Mouse (Mus musculus) gastrocnemius, adult 8-10 months (tissue): ENCODE results near the gene Per1. TPM values are rescaled to one million over a fixed set of nuclear protein-coding genes. Genes with fewer than 3 reads are reported as not detected.
"Not testable (repeated sequence)": the region's sequence is repeated elsewhere in the genome, so short reads cannot be mapped to it uniquely, and the experiment has no call there.

Experiments used
- DNase-seq, 2 experiments: peaks; one replicate each; pipeline ENCODE4 v3.0.0; 2022; ENCODE audit warnings: low spot score in 2 of 2
- total RNA-seq, 4 experiments: library from RNA; stranded (reverse); gene quantifications; 2 replicates each; pipeline ENCODE4 v1.2.4; 2022

Per1 gene
- total RNA-seq, 4 experiments from 2014 or later, result 58.8 to 81.4 (median 70.4) TPM

GRCm38 (mm10) chr11:69080102-69080854, 14.7 kb upstream of the Per1 start:
- no peak for DNase-seq

DNA sequence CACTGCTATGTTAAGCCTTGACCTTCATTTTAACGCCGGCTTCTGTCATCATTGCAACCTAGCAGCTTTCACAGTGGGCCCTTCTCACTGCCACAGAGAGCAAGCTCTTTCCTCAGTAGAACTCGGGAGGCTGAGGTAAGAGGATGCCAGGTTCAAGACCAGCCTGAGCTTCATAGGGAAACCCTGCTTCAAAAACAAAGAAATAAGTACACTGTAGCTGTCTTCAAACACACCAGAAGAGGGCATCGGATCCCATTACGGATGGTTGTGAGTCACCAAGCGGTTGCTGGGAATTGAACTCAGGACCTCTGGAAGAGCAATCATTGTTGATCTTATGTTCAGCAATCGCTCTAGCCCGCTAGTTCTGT, 14.2 kb upstream of the Per1 start:
- DNase-seq, result no peak

GRCm38 (mm10) chr11:69081613-69082012, 13.4 kb upstream of the Per1 start:
- DNase-seq, result no peak

DNA sequence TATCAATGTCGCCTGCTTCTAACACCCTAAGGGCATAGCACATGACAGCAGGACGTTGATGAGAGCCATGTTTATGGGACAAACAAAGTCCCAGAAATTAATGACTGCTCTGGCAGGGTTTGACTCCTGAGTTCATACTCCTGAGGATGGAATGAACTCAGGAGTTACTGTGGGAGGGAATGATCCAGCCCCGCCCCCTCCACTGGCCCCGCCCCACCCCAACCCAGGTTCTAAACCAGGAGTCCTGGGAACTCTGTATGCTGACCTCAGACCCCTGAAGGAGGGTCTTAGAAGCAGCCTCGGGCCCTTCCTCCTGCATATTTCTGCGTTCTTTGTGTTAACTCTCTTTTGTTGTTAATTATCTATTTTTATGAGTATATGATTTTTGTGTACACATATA, 9.4 kb upstream of the Per1 start:
- DNase-seq, result no peak

DNA sequence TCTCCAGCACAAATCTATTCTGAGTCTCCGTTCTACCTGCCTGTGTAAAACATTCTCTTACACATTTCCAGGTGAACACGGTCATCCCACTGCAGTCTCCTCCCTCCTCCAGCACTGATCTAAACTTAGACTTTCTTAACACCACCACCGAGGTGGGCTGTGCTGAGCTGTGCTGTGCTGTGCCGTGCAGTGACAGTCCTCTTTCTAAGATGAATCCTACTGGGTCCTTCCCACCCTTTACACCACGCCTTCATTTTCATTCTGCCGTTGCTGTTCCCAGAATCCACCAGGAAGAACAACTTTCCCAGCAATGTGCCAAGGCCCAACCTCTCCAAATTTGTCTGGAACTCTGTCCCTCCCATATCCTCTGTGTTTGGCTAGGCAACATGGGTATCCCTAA, 8.6 kb upstream of the Per1 start:
- no peak for DNase-seq

DNA sequence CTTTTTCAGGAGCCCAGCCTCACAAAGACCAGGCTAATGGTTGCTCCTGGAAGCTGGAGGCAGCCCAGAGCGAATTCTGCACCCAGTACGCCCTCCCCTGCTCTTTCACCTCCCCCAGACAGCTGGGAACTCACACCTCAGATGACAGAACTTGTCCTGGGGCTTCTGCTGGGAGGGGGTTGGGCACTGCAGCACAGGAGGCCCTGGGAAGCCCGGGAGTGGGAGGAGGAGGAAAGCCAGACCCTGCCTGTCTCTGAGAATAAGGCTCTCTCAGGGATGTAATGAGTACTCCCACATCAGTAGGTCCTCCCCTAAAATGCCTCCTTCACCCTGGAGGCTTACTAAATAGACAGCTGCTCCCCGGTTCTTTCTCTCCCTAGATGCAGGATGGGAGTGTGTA, 7.9 kb upstream of the Per1 start:
- DNase-seq, result no peak

DNA sequence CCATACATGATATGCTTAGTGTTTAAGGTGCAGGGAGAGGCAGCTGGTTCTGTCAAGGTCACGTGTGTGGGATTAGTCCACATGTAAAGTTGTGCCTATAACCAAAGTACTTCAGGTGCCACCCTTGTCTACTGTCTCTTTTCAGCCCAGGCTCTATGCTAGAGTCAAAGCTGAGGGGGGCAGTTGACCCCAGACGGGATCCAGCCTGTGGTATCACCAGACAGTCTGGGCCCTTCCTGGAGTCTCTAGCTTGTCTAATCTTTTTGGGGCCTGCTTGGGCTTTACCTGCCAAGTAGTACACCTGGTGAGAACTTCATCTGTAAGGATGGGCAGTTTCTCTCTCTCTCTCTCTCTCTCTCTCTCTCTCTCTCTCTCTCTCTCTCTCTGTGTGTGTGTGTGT, 7.4 kb upstream of the Per1 start:
- DNase-seq, result no peak

DNA sequence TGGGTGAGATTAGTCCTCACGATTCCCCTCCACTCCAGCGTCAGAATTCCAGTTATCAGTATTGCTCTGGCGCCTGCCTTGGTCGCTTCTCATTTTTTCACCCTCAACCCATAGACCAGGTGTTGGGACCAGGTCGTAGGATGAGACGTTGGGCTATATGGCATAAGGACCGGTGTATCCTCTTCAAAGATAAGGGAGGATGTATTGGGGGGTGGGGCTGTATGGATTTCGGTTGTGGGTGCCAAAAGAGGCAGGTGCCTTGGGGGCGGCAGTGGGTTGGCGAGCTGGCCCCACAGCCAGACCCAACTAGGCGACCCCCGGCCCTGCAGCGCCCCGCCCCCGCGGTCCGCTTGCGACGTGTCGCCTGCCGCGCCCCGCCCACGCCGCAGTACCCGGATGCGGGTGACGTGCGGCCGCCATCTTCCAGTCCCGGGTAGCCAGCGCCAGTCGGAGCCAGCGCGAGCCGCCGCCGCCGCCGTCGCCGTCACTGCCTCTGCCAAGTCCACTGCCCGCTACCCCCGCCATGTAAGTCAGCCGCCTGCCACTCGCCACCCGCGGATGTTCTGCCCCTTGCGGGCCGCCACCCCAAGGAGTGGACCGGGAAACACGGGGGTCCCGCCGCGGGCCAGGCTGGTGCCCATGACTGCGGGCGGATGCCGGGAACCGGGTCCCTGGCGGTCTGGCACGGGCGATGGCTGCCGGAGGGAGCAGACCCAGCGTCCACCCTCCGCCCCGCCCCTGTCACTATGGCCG, 6.7 kb upstream of the Per1 start, which contains the start of gene Vamp2:
Gene Vamp2, plus strand, starts transcription at position 388 of the 753 bp plus-strand sequence.
- DNase-seq, result peak; percentile 83 to 89

DNA sequence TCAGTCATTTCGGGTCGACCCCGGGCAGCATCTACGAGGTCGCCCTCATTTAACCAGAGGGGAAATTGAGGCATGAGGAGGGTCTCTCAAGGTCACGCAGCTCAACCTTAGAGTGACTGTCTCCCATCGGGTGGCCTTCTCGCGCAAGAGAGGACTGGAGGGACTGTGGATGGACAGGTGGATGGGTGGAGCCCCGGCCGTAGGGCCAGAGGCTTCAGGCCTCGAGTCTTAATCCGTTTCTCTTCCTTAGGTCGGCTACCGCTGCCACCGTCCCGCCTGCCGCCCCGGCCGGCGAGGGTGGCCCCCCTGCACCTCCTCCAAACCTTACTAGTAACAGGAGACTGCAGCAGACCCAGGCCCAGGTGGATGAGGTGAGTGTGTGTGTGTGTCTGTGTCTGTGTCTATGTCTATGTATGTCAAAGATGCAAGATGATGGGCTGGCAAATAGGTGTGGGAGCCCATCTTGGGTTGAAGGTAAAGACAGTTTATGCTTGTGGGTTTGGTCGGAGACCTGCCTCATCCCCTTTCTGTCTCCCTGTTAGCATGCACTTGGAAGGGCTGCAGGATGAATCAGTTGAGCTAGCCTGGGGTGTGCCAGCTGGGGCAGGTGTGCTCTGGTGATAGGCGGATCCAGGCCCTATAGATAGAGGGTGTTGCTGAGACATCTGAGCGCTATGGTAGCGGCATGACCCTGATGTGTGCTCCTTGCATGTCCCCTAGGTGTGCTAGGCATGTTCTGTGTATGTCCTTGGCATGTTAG, 6.0 kb upstream of the Per1 start:
- DNase-seq, result no peak

DNA sequence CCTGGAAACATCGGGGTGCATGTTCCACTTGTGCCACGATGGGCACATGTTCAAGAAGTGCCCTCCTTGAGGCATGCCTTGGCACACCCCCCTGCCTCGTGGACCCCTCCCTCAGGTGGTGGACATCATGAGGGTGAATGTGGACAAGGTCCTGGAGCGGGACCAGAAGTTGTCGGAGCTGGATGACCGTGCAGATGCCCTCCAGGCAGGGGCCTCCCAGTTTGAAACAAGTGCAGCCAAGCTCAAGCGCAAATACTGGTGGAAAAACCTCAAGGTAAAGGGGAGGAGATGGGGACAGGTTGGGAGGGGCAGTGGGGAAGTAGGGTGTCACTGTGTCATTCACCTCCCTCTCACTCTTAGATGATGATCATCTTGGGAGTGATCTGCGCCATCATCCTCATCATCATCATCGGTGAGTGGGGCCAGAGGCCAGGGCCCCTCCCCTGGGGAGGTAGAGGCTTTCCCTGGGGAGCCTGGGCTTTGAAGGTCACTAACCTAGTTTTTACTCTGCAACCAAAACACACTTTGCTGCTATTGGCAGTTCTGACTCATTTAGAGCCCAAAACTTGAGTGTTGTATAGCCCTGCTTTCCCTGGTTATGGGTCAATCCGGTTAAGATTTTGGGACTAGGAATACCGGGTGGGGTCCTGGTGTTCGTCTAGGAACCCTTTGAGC, 5.3 kb upstream of the Per1 start:
- DNase-seq, result no peak

GRCm38 (mm10) chr11:69090367-69090766, 4.7 kb upstream of the Per1 start:
- no peak for DNase-seq

DNA sequence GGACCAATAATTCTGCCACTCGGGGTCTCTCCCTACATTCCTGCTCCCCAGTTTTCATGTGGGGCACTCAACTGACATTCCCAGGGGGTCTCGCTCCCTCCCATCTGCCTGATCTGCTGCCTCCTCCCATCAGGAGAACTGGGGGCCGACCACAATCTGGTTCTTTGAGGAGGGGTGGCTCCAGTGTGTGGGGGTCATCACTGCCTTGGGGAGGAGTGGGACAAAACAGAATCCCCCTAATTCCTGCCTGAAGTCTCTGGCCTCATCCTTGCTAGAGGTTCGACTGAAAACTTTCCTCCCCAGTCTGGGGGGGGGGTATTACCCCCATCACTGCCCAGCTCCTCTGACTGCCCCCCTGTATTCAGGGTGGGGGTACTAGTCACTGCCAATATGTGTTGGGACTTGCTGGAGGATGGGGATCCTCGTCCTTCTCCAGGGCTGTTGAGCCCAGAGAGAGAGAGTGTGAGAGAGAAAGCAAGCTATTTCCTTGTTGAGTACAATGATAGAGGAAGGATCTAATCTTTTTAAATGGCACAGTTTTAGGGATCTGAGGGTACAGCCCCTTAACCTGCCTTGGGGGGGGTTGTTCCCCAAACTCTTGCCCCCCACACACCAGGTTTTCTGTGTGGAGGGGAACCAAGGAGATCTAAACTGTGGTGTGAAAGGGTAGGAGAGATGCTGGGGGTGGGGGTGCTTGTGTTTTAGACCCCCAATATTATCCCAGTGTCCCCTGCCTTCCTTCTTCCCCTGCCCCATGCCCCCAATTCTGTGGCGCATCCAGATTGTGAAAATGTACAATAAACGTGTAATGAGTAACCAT, 3.2 kb upstream of the Per1 start:
- no peak for DNase-seq

DNA sequence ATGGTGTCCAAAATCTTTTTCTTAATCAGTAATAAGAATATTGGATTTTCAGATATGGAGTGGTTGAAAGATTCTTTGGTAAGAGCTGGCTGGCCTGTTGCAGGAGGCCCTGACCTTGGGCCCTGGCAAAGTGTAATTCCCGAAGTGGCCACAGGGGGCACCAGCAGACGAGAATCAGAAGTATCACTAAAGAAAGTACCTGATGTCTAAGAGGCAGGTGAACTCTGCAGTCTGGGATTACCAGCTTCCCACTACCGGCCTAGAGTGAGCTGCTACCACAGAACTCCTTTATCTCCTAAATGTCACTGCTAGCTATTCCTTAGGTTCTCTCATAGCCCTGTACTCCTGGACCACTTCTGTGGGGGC, 2.6 kb upstream of the Per1 start:
- DNase-seq, result peak; percentile 86

- DNase-seq, result no peak
Observed at GRCm38 (mm10) chr11:69092871-69093270, 2.1 kb upstream of the Per1 start.

GRCm38 (mm10) chr11:69093856-69094255, 1.2 kb upstream of the Per1 start:
- not testable (repeated sequence) for DNase-seq

DNA sequence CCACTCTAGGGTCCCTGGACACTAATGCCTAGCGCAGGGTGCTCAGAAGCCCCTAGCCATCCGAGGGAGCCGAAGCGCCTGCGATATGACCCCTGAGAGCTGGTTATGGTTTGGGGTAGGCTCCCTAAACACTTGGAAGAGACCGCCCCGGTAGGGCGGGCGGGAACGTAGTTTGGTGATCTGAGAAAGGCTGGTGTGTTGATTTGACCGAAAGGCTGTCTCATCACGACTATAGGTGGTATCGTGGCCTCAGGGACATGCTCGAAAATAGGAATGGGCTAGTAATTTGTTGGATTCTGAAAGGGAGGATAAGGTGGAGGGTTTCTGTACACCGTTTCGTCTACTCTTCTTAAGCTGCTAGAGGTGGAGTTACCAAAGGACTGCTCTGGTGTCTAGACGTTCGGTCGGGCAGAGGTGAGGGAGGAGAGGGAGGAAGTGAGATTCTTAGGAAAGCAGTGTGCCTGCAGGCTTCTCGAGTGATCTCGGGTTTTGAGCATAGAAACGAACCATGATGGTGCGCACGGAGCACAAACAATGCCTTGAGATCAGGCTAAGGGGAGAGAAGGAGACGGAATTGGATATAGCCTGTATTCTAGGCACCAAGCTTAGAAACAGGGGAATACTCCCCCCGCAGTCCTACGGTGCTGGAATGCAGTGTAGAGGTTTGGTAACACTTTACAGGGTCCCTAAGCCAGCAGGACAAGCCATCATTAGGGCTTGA, 654 bp downstream of the Per1 start:
- no peak for DNase-seq

GRCm38 (mm10) chr11:69096360-69096986, 1.5 kb downstream of the Per1 start:
- no peak for DNase-seq

GRCm38 (mm10) chr11:69096987-69097900, 2.2 kb downstream of the Per1 start:
- peak; percentile 100 for DNase-seq
